Mouse (Mus musculus) cerebellum, adult 8-10 months (tissue): ENCODE results near the gene Leo1.
"Not testable (repeated sequence)": the region's sequence is repeated elsewhere in the genome, so short reads cannot be mapped to it uniquely, and the experiment has no call there.

Source experiments
- DNase-seq: peaks from one replicate; pipeline ENCODE4 v3.0.0; 2022

Leo1 gene

DNA sequence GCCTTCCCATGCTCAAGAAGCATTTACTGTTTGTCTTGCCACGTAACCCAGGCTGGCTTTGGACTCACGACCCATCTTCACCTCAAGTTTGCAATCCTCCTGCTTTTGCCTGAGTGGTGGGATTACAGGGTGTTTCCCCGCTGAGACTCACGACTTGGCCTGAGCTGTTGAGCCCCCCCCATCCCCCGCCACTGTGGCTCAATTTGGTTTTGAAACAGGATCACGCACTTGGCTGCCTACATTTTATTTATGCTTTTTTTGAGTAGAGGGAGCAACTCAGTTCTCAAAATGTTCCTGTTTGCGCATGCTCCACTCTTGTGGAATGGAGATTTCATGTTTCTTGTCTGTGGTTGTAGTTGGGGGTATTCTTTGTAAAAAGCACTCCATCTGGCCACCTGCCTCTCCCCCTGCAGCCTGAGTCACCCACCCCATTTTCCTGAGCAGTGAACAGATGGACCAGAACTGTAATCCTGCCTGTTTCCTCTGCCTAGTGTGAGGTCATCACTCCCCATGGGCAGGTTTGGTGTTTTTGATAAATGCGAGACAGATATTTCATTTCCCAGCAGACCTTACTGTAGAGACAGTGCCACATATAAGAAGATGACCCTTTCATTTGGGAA, 37.9 kb downstream of the Leo1 start:
- peak; percentile 70 for DNase-seq

DNA sequence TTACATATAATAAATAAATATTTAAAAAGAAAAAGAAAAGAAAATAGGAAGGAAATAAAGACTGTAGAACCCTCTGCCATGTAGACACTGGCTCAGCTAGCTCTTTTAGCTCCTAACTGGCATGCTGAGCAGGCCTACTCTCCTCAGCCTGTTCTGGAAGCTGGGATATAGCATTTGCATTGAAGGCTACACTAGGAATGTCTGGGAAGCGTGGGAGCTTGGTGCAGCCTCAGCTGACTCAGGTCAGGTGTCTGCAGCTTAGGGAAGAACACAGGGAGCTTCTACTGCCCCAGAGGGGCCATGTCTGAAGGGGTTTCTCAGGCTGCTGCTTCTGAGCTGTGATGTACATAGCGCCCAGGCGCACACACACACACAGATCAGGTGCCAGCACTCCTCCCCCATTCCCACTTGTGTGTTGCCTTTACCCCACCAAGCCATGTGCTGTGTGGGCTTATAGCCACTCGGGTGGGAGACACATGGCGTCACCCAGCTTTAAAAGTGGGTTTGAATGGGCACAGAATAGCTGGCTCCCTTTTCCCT, 39.3 kb downstream of the Leo1 start:
- DNase-seq = no peak

DNA sequence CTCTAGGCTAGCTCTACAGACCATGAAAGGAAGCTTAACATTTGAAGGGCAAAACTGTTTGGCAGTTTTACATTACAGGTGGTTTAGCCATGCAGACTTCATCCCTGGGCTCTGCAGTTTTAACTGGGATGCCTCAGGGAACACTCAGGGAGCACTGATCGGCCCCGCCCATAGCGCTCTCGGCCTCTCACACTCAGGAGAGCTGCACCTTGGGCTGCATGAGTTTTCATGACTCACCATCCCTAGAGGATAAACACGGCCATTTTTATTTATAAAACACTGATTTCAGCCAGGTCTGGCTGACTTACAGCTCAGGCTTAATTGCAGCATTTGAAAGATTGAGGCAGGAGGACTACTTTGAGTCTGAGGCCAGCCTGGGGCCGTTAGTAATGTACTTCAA, 43.9 kb downstream of the Leo1 start:
- DNase-seq = no peak

- DNase-seq = not testable (repeated sequence)
Measured at GRCm38 (mm10) chr9:75488255-75488654, 46.9 kb downstream of the Leo1 start.

- DNase-seq = peak; percentile 71
Measured at GRCm38 (mm10) chr9:75494407-75495005, 53.2 kb downstream of the Leo1 start.

GRCm38 (mm10) chr9:75495945-75496344, 54.6 kb downstream of the Leo1 start:
- no peak for DNase-seq

DNA sequence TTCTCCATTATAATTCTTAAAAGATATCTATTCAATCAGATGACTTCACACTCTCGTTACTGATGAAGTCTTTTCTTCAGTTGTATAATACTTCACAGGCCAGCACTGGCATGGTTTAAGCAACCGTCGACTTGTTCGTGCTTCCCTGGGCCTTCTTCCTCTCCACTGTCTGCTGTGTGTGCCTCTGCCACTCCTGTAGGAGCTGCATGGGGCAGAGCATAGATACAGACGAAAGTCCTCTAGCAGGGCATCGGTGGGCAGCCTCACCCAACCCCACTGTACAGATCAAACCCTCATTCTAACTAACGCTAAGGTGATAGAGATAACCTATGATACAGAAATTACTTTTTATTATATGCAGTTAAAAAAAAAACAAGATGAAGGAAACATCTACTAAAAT, 57.2 kb downstream of the Leo1 start:
- DNase-seq = no peak

DNA sequence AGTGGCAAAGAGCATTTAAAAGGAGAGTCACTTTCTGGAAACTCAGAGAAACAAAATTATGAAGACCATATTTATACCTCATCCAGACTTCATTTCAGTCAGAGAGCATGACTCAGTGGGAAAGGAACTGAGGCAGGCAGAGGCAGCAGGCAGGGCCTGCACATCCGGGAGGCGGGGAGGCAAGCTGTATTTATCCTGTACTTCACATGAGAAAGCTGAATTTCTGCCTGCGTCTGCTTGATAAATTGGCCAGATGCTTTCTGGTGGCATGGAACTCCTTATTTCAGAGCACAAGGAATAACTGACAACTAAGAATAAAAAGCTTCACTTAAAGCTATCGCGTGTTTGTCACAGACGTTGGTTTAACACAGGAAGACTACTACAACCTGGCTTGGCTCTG, 63.0 kb downstream of the Leo1 start:
- DNase-seq = no peak

GRCm38 (mm10) chr9:75511236-75511939, 70.1 kb downstream of the Leo1 start:
- no peak for DNase-seq

DNA sequence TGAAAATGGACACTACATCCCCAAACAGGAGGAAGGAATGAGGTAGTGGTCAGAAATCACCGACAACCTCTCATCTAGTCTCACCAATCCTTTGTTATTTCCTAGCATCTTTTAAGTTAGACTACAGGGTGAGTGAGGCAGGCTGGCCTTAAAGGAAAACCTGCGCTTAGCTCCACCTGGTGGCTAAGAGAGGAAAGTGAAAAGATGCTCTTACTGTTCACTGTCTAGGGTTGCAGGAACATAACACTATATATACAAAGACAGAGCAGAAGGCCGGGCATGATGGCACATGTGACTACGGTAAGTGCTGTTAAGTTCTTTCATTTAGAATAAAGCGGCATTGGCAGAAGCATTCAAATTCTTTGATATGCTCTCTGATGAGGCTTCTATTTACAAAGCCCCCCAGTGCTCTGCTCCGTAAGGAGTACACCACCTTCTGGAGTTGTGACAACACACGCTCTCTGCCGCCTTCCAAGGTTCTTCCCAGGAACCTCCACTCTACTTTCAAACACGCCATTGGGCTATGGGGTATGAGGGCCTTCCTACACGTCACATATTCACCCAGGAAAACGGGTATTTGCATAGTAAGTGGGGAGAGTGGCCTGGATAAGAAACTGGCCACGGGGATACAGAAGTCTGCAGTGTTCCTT, 74.3 kb downstream of the Leo1 start:
- DNase-seq = peak; percentile 64
